Mouse (Mus musculus) small intestine, adult 2 months (tissue): Measurements from ENCODE around the gene Mfng.

Experiments used
- CTCF ChIP-seq: fragments of 200-500 bp; IDR thresholded peaks from 2 replicates; pipeline ENCODE4 v1.5.1; 2012; ENCODE audit warnings: low read depth, mild to moderate bottlenecking, control low read depth, inconsistent platforms, low read length, moderate library complexity, mixed read lengths; ENCODE audit not compliant: insufficient replicate concordance, insufficient read length; ENCODE audit errors: extremely low read depth
- POLR2A ChIP-seq: fragments of 200-500 bp; IDR thresholded peaks from 2 replicates; pipeline ENCODE4 v1.6.1; 2012; ENCODE audit warnings: low read depth, mild to moderate bottlenecking, control low read depth, inconsistent platforms, low read length, moderate library complexity

DNA sequence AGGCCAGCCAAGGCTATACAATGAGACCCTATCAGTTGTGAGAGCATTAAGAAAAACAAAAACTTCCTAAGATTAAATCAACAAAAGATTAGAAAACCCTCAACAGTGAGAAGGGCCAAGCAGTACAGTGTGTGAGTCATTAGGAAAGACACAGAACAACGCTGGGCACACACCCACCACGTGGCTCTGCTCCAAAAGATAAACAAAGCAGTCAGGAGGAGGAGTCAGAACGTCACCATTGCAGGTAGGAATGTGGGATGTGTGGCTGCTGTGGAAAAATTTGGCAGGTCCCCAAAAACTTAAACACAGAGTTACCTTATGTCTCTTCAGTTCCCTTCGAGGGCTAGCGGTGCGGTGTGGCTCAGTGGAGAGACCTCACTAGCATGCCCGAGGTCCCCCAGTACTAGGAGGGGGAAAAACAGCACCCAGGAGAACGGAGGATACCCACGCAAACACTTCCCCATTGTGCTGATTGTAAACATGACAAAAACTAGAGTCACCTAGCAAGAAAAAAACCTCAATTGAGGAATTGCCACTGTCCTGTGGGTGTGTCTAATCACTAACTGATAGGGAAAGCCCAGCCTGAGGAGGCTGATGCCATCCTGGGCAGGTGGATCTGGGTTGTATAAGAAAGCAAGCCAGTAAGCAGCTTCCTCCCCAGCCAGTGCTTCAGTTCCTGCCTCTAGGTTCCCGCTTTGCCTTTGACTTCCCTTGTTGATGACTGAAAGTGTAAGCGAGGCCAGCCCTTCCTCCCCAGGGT lies 42.2 kb upstream of the Mfng start:
- TF ChIP-seq CTCF (no peak), POLR2A (no peak)
